Mouse (Mus musculus): ENCODE measurements around the gene Myh3.

DNA sequence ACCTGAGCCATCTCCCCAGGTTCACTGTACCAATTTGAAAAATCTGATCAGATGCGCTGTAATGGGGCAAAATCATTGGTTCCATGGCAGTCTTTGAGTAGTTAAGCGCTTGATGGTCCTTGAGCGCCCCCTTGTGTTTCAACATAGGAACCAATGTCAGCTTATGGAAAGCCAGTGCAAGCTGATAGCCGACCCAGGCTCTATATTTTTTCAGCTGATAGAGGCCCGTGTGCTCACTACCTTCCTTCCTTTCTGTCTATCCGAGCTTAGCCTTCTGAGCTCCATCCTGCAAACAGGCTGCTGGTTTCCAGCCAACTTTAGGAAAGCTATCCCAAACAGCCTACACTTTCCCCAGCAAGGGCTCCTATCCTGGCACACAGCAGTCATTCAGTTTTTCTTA, 7.4 kb downstream of the Myh3 start:
- no peak for TF ChIP-seq POLR2A (IDR thresholded peaks at IDR 0.05; ENCODE audit: control insufficient read depth, low read depth, low read length)
- peak; percentile 22; the same call in 1 of the 2 replicates for TF ChIP-seq CTCF (IDR thresholded peaks at IDR 0.05; ENCODE audit: control insufficient read depth, insufficient read depth, insufficient replicate concordance, low read depth, low read length)

Data from testis, adult 2 months (tissue).